Mouse (Mus musculus) layer of hippocampus, adult 9-10 months (tissue): ENCODE measurements around the gene Tbc1d22a.

ENCODE experiments used
- DNase-seq: peaks from one replicate; pipeline ENCODE4 v3.0.0; 2022; ENCODE audit warnings: low spot score

Gene Tbc1d22a

DNA sequence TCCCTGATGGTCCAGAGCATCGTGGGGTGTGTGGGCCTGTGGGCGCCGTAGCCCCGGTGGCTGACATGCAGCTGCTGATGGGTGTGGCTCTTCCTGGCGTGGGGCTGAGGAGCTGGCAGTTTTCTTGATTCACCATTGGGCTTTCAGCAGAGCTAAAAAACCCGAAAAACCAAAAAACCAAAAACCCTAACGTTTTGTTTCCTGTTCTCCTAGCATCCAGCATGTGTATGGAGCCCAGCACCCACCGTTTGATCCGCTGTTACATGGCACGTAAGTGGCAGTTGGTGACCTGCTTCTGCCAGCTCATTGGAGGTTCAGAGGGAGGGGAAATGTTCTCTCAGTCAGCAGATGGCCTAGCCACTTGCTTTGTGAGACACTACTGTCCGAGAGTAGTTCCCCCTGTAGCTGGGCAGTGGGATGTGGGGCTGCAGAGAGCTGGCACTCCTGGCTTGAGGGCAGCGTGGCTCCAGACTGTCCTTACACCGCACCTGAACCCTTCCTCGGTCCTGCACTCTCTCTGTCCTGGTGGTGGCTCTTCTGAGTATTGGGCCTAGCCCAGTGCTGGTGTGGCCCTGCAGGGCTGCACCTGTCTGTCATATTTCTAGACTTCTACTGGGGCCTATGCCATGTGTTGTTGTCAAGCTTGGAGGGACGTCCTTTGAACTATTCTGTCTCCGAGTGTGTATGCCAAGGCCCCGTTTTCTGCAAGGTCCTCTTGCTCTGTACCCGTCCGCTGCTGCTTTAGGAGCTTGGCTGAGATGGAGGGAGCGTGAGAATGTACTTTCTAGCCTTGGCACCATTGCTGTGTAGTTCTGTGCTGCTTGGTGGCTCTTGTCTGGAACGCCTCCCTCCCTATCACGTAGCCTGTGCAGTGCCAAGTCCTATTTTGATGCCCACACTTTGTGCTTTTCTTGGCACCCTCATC is 20.5 kb downstream of the Tbc1d22a start:
- DNase-seq: no peak

DNA sequence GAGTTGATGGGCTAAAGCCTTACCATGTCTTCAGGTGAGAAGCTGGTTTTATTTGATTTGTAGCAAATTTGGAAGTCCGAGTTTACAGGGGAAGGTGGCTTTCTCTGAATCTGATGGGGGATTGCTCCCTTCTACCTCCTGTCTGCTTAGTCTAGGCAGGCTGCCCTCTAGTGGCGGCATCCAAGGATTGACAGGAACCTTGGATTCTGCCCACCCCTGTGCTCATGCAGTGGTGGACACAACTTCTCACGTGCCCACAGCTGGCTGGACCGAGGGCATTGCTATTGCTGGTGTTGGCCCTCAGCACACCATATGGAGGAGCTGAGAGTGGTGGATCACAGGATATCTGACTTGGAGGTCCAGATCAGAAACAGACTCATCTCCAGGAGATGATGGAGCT is 22.0 kb downstream of the Tbc1d22a start:
- no peak for DNase-seq

DNA sequence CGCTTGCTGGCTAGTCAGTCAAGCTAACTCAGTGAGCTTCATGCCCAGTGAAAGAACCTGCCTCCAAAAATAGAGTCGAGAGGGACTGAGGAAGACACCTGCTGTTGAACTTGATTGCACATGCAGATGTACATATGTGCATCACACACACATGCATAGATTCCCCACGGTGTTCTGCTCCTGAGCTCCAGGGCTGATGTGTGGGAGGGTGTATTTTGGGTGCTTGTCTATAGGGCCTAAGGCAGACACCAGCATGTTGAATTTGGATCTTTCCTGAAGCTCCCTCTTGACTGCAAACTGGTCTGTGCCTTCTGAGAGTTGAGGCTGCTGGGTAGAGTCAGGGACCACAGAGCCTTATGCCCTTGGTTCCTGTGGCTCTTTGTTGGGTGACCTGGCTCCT is 23.8 kb downstream of the Tbc1d22a start:
- no peak for DNase-seq

DNA sequence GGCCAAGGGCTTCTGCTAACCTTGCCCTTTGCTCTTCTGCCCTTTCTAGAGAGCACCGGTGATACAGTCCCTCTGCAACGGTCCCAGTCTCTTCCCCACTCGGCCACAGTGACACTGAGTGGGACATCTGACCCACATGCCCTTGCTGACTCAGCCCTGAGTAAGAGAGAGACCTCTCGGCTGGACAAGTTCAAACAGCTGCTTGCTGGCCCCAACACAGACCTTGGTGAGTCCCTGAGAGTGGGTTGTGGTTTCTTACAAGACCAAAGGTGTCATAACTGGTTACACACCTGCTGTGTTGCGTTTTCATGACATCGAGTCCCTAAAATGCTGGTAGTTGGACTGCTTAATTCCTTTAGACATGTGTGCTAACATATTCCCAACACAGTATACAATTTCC is 24.8 kb downstream of the Tbc1d22a start:
- no peak for DNase-seq

DNA sequence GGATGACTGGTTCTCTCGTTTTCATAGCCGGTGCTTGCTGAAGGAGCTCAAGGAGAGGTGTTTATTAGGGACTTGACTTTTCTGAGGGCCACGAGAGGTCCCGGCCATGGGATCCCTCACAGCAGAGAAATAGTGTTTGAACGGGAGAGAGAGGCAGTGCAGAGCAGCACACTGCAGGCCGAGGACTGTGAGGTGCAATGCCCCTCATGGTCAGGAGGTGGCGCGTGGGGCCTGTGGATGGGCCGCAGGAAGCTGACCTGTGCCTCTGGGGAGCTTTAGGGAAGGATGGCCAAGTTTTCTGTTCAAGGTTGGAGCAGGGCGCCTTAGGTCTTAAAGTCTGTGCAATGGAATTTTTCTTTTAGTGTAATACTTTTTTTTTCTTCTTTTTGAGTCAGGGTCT is 25.5 kb downstream of the Tbc1d22a start:
- no peak for DNase-seq

DNA sequence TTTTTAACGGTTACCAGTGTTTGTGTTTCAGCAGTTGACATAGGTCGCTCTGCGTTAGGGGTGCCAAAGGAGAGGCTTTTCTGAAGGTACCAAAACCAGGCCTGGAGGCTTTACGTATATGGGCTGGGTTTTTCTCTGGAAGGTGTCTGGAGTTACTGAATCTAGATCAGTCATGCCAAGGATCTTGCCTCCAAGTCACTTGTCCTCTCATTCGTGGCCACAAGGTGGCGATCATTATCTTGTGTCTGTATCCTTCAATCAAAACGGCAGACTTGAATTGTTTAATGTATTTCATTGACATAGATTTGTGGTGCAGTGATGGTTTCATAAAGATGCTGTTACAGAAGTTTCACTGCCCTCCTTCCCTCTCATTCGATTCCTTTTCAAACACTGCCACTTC is 29.4 kb downstream of the Tbc1d22a start:
- peak; percentile 85 for DNase-seq

DNA sequence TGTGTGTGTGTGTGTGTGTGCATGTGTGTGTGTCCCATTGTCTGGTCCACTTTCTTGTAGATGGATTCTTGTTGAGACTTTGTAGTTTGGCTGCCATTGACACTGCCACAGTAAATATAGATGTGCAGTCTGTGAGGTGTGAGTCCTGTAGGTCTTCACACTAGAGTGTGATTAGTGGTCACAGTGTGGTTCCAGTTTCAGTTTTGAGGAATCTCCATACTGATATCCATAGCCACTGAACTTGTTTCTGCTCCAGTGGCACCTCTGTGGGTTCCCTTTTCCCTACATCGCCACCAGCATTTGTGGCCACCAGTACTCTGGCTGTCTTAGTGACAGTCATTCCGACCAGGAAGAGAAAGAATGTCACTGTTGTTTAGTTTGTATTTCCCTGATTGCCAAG is 30.1 kb downstream of the Tbc1d22a start:
- no peak for DNase-seq

DNA sequence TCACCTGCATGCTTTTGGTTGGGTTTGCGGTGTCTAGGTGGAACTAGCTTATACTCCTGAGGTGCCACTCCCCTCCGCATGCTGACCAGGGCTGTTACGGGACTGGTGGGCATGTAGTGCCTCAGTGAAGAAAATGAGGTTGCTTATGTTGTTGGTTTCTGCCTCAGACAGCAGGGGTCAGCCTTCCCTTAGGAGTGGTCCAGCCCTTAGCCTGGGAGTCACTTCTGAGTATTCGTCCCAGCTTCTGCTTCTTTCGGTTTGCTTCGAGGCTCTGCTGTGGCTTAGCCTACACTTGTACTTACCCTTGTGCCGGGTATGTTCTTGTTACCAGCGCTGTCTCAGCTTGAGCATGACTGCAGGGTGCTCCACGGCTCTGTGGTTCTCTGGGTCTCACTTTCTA is 36.0 kb downstream of the Tbc1d22a start:
- peak; percentile 56 for DNase-seq

DNA sequence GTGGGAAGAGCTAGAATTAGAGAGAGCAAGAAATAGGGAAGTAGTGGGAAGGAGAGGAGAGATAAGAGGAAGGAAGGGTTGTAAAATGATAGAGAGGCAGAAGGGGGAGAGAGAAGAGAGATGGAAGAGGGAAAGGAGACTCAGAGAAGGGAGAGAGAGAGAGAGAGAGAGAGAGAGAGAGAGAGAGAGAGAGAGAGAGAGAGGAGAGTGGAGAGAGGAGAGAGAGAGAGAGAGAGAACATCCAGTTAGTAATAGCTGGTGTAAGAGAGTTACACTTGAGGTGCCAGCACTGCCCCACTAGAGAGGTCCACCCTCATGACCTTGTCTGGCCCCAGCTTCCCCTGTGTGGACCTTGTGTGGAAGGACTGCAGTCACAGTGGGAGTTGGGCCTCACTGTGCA is 37.9 kb downstream of the Tbc1d22a start:
- DNase-seq: no peak

DNA sequence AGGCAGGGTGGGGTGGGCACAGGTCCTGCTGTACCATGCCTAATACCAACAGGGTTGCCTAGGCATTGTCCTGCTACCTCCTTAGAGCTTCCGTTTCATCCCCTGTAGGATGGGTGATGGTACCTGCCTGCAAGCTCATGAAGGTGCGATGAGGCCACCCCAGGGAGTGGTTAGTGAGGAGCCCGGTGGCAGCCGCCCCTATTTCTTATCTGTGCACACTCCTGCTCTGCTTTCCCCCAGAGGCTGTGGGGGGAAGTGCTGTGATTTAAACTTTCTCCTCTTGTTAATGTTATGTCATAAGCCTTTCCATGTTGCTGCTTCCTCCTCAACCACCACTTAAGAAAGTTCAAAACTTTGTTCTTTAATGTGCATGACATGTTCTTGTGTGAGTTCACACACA is 38.4 kb downstream of the Tbc1d22a start:
- DNase-seq: no peak

DNA sequence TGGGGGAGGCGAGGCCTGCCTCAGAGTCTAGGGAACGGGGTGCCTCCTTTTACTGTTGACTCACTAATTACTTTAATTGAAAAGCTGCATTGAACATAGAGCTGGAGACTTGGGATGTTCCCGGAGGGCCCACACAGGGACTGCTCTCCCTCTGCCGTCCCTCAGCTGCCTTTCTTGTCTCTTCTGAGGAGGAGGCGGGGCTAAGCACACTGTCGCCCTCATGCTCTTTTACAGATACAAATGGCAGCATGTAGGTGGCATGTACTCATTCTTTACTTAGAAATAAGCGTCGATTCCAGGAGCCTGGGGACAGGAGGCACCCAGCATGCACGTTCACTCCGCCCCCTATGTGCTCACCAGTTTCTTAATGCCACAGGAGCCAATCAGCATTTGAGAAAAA is 39.2 kb downstream of the Tbc1d22a start:
- no peak for DNase-seq

DNA sequence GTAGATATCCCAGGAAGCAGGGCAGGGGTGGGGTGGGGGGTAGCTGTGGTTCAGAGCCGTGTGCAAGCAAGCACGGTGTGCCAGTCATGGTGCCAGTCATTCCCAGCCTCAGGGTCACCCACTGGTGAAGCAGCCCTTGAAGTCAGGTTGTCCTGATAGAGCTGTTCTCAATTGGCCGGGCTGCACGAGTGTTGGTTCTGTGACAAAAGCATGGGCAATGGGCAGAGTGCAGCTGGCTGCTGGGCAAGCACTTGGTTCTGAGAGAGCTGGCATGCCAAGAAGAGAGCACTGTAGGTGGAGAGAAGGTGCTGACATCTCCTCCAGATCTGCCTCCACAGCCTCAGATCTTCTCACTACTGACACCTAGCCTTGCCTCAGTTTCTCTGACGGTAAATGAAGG is 41.9 kb downstream of the Tbc1d22a start:
- DNase-seq: no peak

DNA sequence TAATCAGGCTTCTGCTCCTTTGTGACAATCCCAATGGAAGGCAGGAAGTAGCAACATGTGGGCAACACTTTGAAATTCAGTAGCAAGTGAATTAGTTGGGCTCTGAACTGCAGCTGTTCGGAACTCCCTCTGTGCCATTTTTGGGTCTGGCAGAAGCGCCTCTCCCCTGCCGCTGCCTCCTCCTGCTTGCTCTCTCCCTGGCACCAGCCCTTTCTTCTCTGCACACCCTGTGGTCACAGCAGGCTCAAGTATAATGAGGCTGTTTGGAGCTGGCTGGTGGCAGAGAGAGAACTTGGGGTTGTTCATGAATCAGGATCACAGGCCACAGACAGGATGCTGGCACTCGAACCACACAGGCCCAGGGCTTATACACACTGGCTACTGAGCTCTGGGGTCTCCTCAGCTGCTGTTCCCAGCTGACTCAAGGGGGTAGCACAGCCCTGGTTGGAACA is 42.5 kb downstream of the Tbc1d22a start:
- no peak for DNase-seq

DNA sequence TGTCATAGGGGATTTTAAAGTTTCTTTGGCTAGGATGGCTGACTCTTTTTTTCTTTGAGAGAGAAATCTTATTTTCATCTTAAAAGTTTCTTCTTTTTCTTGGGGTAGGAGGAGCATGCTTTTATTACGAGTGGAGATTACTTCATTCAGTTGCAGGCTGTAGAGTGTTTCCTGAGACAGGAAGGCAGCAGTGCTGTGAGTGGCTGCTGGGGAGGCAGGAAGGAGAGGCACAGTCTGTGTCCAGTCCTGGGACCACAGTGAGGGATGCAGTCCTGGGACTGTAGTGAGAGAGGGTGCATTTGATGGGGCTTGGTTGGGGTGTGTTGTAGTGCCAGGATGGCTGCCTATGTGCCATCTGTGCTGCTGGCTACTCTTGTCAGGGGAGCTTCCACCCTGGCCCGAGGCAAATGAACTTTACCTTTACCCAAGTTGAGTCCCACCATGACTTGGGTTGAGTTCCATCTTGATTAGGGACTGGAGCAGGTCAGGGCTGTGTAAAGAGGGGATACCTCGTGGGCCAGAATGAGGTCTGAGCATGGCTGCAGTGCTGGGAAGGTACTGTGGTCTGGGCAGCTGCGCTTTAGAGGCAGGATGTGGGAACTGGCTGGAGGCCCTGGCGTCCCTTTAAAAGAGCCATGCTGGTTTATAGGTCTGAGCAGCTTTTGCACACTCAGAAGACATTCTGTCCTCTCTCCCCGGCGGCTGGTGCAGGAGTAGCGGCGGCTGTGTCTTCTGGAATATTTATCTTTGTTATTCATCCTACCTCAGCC is 43.8 kb downstream of the Tbc1d22a start:
- DNase-seq: no peak

DNA sequence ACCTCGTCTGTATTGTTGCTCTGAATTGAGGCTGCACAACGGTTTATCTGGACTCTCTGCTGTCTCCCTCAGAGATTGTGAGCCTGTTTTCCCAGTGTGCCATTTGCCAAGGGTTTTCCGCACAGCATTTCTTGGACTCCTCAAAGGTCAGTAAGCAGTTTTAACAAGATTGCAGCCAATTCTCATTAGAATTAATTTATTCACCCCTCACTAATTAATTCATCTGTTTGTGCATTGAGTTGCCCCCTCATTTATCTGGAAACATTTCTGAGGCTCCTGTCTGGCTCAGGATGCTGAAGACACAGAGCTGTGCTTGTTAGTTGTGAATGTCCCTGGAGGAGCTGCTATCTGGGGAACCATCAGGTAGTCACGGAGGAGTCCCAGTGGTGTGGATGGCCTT is 45.0 kb downstream of the Tbc1d22a start:
- DNase-seq: no peak

DNA sequence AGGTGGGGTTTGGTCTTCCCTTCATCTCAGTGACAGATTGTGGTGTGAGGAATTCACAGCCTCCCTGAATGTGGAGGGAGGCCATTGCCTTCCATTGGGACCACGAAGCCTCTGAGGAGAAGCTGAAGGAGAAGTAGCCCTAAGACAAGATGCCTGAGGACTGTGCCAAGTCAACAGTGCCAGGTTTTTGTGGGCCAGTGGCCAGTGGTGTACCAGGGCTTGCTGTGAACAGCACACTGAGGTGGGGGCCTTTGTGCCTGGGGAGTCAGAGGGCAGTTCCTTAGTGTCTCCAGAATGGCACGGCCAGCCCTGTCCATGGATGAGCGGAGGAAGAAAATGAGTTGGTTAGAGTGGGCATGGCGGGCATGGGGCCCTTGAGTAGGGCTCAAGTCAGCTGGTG is 45.9 kb downstream of the Tbc1d22a start:
- DNase-seq: no peak

DNA sequence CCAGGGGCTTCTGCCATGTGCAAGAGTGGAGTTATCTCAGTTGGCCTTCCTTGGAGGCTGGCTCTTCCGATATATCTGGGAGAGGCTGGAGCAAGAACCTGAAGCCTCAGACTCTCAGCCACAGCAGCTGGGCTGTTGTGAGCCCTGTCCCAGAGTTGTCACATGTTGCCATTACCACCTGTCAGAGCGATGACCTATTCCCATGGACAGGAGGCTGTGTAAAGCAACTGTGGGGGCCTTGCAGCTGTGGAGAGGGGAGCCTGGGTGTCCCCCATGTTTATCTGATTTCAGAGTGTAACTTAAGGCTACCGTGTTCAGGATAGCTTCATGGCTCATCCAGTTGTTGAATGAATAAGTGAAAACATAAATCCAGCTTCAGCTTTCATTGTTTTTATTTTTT is 50.1 kb downstream of the Tbc1d22a start:
- no peak for DNase-seq

DNA sequence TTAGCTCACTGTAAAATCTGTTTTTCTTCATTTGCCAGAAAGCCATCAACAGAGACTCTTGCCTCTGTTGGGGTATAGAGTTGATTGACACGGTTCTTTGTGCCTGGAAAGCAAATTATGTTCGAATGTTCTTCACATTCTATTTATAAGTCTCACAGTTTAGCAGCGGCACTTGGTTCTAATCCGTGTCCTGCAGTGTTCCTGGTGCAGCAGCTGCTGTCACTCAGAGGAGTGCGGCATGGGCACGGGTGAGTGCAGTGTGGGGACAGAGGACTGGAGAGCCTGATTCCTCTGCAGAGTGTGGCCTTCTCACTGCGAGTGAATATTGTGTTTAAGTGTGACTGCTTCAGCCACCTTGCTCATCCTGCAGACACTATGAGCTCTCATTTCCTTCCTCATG is 50.5 kb downstream of the Tbc1d22a start:
- no peak for DNase-seq

DNA sequence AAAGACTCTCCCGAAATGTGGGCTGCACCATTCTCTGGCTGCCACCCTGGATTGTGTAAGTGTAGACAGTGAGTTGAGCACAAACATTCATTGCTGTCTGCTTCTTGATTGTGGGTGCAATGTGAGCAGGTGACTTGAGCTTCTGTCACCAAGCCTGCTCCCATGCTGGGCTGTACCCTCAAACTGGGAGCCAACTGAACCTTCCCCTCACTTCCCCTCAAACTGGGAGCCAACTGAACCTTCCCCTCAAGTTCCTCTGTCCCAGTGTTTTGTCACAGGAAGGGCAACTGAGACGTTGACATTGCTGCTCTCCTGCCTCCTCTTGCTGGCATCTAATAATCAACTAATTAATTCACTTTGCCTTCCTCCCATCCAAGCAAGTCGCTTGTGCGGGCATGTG is 52.7 kb downstream of the Tbc1d22a start:
- DNase-seq: no peak

DNA sequence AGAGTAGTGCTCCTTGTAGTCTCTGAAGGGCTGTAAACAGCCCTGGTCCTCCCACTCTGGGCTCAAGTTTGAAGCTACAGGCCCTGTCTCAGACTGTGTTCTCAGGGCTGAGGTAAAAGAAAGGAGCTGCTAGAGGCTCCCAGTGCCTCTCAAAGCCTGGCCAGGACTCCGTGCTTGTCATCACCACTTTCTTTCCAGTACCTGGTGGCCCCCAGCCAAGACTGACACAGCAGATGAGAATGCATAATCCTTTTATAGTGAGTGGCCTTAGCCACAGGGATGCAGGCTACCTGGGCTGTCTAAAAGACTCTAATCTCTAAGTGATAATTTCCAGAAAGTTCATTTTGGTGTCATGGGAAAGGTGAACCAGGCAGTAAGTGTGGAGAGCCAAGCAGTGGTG is 54.3 kb downstream of the Tbc1d22a start:
- DNase-seq: no peak

DNA sequence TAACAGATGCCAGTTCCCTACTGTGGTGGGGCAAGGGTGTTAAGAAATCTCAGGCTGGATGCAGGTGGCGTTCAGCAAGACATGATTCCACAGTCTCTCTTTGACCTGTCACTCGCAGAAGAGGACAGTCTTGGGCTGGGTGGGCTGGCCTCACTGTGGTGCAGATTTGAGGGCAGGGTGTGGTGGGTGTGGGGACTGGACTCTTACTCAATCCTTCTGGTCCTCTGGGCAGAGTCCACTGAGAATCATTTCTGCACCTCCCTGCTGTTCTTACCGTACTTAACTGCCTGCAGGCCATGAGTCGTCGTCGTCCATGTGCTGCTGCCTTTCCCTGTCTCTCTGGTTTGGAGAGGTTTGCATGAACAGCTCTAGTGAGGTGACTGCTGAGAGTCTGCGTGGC is 61.5 kb downstream of the Tbc1d22a start:
- DNase-seq: no peak

DNA sequence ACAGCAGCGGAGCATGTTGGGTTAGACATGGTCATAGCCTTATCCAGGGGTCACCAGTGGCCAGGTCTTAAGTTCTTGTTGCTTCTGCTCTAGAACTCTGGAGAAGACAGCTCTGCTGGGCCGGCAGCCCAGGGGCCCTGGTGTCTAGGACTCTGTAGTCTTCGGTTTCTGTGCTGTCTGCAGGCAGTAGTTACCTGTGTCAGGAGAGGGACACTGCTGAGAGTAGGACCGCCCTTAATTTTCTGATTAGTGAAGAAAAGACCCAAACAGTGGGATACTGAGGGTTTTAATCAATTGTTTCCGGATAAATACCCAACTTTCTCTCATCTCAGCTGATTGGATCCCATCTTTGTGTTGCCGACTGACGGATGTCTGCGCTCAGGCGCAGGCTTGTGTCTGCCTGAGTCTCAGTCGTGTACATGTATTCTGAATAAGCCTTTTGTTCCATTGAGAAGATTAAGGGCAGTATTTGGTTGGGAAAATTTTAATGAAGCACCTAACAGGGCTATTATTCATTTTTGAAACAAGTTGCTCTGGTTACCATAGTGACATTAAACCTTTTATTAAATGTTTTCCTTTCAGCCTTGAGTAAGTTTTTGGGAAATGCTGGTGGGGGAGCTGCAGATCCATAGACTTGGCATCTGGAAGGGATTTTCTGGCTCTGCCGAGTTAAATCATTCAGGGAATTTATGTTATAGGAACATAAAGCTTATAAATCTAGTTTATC is 62.4 kb downstream of the Tbc1d22a start:
- peak; percentile 29 for DNase-seq

DNA sequence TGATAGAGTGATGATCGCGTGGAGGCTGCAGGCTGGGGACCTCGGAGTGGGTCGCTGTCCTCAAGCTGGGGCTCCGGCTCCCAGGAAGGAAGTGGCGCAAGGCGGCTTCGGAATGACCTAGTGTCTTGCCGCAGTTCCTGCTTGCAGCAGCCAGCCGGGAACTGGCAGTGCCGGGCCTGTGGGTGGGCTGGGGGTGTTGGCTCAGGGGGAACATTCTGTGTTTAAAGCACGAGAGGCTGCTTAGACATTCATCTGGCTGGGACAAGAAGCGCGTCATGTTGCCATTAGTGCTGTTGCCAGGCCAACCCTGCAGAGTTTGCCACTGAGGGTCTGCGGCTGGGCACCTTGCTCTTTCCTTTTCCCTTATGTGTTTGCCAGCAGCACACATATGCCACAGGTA is 63.2 kb downstream of the Tbc1d22a start:
- DNase-seq: no peak
